Mouse (Mus musculus): ENCODE measurements around the gene Pigx.

DNA sequence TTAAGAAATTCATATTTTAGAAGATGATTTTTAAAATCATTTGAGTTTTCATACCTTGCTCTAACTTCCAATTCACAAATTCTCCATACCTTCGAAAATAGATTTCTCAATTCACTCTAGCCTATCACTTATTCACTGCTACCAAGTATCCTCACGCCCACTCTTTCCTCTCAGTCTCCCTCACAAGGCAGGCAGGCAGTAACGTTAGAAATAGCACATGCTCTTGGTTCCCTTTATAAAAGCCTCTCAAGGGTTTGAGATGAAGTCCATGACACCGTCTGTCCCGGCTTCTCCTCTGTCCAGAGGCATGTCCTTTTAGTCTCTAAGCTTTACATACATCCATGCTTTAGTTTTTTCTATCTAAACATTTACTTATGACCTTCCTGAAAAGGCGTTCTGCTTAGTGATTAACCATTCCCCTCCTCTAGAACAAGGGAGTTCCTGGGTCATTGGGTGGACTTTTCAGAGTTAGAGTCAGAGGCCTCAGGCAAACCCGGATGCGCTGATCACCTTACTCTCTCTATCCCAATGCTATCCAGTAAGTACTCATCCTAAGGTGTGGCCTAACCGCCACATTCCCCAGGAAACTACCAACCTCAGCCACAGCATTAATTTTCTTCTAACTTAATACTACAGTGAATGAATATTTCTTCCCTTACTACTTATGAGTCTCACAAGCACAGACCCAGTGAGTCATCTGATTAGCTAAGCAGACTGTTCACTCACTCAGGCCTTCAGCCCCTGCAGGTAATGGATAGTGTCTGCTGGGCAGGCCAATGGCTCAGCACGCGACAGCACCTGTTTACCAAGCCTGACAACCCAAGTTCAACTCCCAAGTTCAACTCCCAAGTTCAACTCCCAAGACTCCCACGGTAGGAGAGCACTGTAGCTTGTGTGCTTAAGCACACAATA is 30.9 kb downstream of the Pigx start:
- TF ChIP-seq CTCF (IDR thresholded peaks at IDR 0.05; ENCODE audit: control insufficient read depth, insufficient read depth, insufficient replicate concordance, low read depth, low read length), result no peak
- no peak for TF ChIP-seq POLR2A (IDR thresholded peaks at IDR 0.05; ENCODE audit: control insufficient read depth, low read depth, low read length)
